Mouse (Mus musculus) A20 (cell line): Measurements from ENCODE around the gene Gm20388.
"Not testable (repeated sequence)": the region's sequence is repeated elsewhere in the genome, so short reads cannot be mapped to it uniquely, and the experiment has no call there.

Experiments
- DNase-seq: peaks from one replicate; pipeline ENCODE4 v3.0.0-alpha.2; 2011; ENCODE audit warnings: low read depth, low spot score

Gm20388 gene

GRCm38 (mm10) chr8:121132961-121133513 lies 1222.4 kb downstream of the Gm20388 start:
- DNase-seq = no peak

- no peak for DNase-seq
Measured at GRCm38 (mm10) chr8:121134102-121134501, 1223.5 kb downstream of the Gm20388 start.

GRCm38 (mm10) chr8:121134512-121134911 lies 1223.9 kb downstream of the Gm20388 start:
- no peak for DNase-seq

- DNase-seq = no peak
Measured at GRCm38 (mm10) chr8:121136856-121137255, 1226.2 kb downstream of the Gm20388 start.

GRCm38 (mm10) chr8:121145457-121146134 lies 1235.0 kb downstream of the Gm20388 start:
- not testable (repeated sequence) for DNase-seq

- DNase-seq = no peak
Measured at GRCm38 (mm10) chr8:121148573-121149083, 1238.0 kb downstream of the Gm20388 start.

- DNase-seq = no peak
Measured at GRCm38 (mm10) chr8:121152394-121152793, 1241.8 kb downstream of the Gm20388 start.

GRCm38 (mm10) chr8:121156990-121157491 lies 1246.4 kb downstream of the Gm20388 start:
- no peak for DNase-seq

- no peak for DNase-seq
Measured at GRCm38 (mm10) chr8:121158812-121159211, 1248.2 kb downstream of the Gm20388 start.

- DNase-seq = no peak
Measured at GRCm38 (mm10) chr8:121161437-121161836, 1250.8 kb downstream of the Gm20388 start.

GRCm38 (mm10) chr8:121162413-121162812 lies 1251.8 kb downstream of the Gm20388 start:
- no peak for DNase-seq

GRCm38 (mm10) chr8:121162906-121163695 lies 1252.5 kb downstream of the Gm20388 start:
- DNase-seq = no peak

GRCm38 (mm10) chr8:121164017-121164469 lies 1253.4 kb downstream of the Gm20388 start:
- no peak for DNase-seq

GRCm38 (mm10) chr8:121168033-121168432 lies 1257.4 kb downstream of the Gm20388 start:
- DNase-seq = no peak

- DNase-seq = no peak
Measured at GRCm38 (mm10) chr8:121170116-121170515, 1259.5 kb downstream of the Gm20388 start.

- DNase-seq = no peak
Measured at GRCm38 (mm10) chr8:121170626-121171552, 1260.2 kb downstream of the Gm20388 start.

- no peak for DNase-seq
Measured at GRCm38 (mm10) chr8:121172567-121172966, 1261.9 kb downstream of the Gm20388 start.

GRCm38 (mm10) chr8:121174178-121174577 lies 1263.5 kb downstream of the Gm20388 start:
- peak; percentile 14 for DNase-seq

GRCm38 (mm10) chr8:121174721-121175539 lies 1264.3 kb downstream of the Gm20388 start:
- DNase-seq = no peak

- DNase-seq = no peak
Measured at GRCm38 (mm10) chr8:121175540-121176090, 1265.0 kb downstream of the Gm20388 start.
